Mouse (Mus musculus): ENCODE measurements around the gene Ttc9c. TPM values are rescaled to one million over a fixed set of nuclear protein-coding genes. Genes with fewer than 3 reads are reported as not detected.

Ttc9c gene
- polyA plus RNA-seq, 1 experiment, result 18.7 TPM

- Histone ChIP-seq H3K79me2 (ENCODE audit: control insufficient read depth, insufficient read depth) (peaks cover 11% of the 10 kb centered on the region), H3ac (ENCODE audit: control insufficient read depth, insufficient read length) (no peak within 1 kb of the TSS), H3K36me3 (ENCODE audit: control insufficient read depth, insufficient read depth) (peaks cover 9% of the 10 kb centered on the region), H3K27me3 (ENCODE audit: control insufficient read depth, insufficient read depth, insufficient read length) (no peaks in the 10 kb centered on the region), H3K4me3 (peak within 1 kb of the TSS; percentile 50), H3K4me2 (ENCODE audit: low read depth) (peak within 1 kb of the TSS; percentile 90)
- TF ChIP-seq MYOG (IDR thresholded peaks at IDR 0.05; ENCODE audit: control insufficient read depth in 1 of 3, insufficient read depth in 1 of 3, insufficient read length in 2 of 3, low read depth in 2 of 3) (no peak), E2F4 (IDR thresholded peaks at IDR 0.05; ENCODE audit: insufficient read depth) (peak; percentile 46), MAX (IDR thresholded peaks at IDR 0.05; ENCODE audit: low read depth) (no peak), POLR2AphosphoS2 (IDR thresholded peaks at IDR 0.05; ENCODE audit: insufficient read length, low read depth) (peak; percentile 37), REST (IDR thresholded peaks at IDR 0.05; ENCODE audit: insufficient read depth, insufficient read length) (no peak), MYOD1 (IDR thresholded peaks at IDR 0.05; ENCODE audit: control insufficient read depth in 1 of 3, insufficient read length in 2 of 3, low read depth in 2 of 3) (no peak), TCF3 (IDR thresholded peaks at IDR 0.05; ENCODE audit: insufficient read length, low read depth) (no peak), POLR2A (IDR thresholded peaks at IDR 0.05; ENCODE audit: insufficient read length, low read depth) (peak; percentile 54), SRF (IDR thresholded peaks at IDR 0.05; ENCODE audit: control insufficient read depth, insufficient read length, low read depth) (peak; percentile 72), CEBPB (IDR thresholded peaks at IDR 0.05; ENCODE audit: insufficient read depth, poor library complexity, severe bottlenecking) (no peak), USF1 (IDR thresholded peaks at IDR 0.05; ENCODE audit: low read depth) (no peak), TCF12 (IDR thresholded peaks at IDR 0.05; ENCODE audit: insufficient read depth, poor library complexity, severe bottlenecking) (no peak)
Measured at GRCm38 (mm10) chr19:8802130-8802821, 16.9 kb downstream of the Ttc9c start, which contains the start of gene Zbtb3. Gene Zbtb3 (plus strand): TSS chr19:8802555.

GRCm38 (mm10) chr19:8798947-8799315 is 20.2 kb downstream of the Ttc9c start:
- Histone ChIP-seq H3ac (ENCODE audit: control insufficient read depth, insufficient read length) (no peak overlapping the region), H3K36me3 (ENCODE audit: control insufficient read depth, insufficient read depth) (peaks cover 11% of the 10 kb centered on the region), H3K79me2 (ENCODE audit: control insufficient read depth, insufficient read depth) (peaks cover 23% of the 10 kb centered on the region), H3K4me2 (ENCODE audit: low read depth) (peak overlapping the region; percentile 80), H3K27me3 (ENCODE audit: control insufficient read depth, insufficient read depth, insufficient read length) (no peaks in the 10 kb centered on the region), H3K4me3 (peak overlapping the region; percentile 75)
- TF ChIP-seq TCF3 (IDR thresholded peaks at IDR 0.05; ENCODE audit: insufficient read length, low read depth) (no peak), E2F4 (IDR thresholded peaks at IDR 0.05; ENCODE audit: insufficient read depth) (no peak), USF1 (IDR thresholded peaks at IDR 0.05; ENCODE audit: low read depth) (no peak), MYOD1 (IDR thresholded peaks at IDR 0.05; ENCODE audit: control insufficient read depth in 1 of 3, insufficient read length in 2 of 3, low read depth in 2 of 3) (no peak), MYOG (IDR thresholded peaks at IDR 0.05; ENCODE audit: control insufficient read depth in 1 of 3, insufficient read depth in 1 of 3, insufficient read length in 2 of 3, low read depth in 2 of 3) (no peak), POLR2A (IDR thresholded peaks at IDR 0.05; ENCODE audit: insufficient read length, low read depth) (no peak), SRF (IDR thresholded peaks at IDR 0.05; ENCODE audit: control insufficient read depth, insufficient read length, low read depth) (no peak), CEBPB (IDR thresholded peaks at IDR 0.05; ENCODE audit: insufficient read depth, poor library complexity, severe bottlenecking) (no peak), TCF12 (IDR thresholded peaks at IDR 0.05; ENCODE audit: insufficient read depth, poor library complexity, severe bottlenecking) (no peak), REST (IDR thresholded peaks at IDR 0.05; ENCODE audit: insufficient read depth, insufficient read length) (no peak), POLR2AphosphoS2 (IDR thresholded peaks at IDR 0.05; ENCODE audit: insufficient read length, low read depth) (no peak), MAX (IDR thresholded peaks at IDR 0.05; ENCODE audit: low read depth) (no peak)

GRCm38 (mm10) chr19:8798264-8798946 is 20.7 kb downstream of the Ttc9c start, which contains the start of gene Polr2g:
Gene Polr2g (minus strand): TSS chr19:8798577.
- peaks cover 16% of the 10 kb centered on the region for H3K36me3 ChIP-seq (ENCODE audit: control insufficient read depth, insufficient read depth)
- H3K4me3 ChIP-seq, result peak within 1 kb of the TSS; percentile 75
- peaks cover 23% of the 10 kb centered on the region for H3K79me2 ChIP-seq (ENCODE audit: control insufficient read depth, insufficient read depth)
- peak within 1 kb of the TSS; percentile 23 for H3ac ChIP-seq (ENCODE audit: control insufficient read depth, insufficient read length)
- TF ChIP-seq USF1 (IDR thresholded peaks at IDR 0.05; ENCODE audit: low read depth) (peak; percentile 7), POLR2A (IDR thresholded peaks at IDR 0.05; ENCODE audit: insufficient read length, low read depth) (peak; percentile 74), TCF12 (IDR thresholded peaks at IDR 0.05; ENCODE audit: insufficient read depth, poor library complexity, severe bottlenecking) (no peak), SRF (IDR thresholded peaks at IDR 0.05; ENCODE audit: control insufficient read depth, insufficient read length, low read depth) (no peak), POLR2AphosphoS2 (IDR thresholded peaks at IDR 0.05; ENCODE audit: insufficient read length, low read depth) (peak; percentile 63), MYOG (IDR thresholded peaks at IDR 0.05; ENCODE audit: control insufficient read depth in 1 of 3, insufficient read depth in 1 of 3, insufficient read length in 2 of 3, low read depth in 2 of 3) (no peak), E2F4 (IDR thresholded peaks at IDR 0.05; ENCODE audit: insufficient read depth) (no peak)
- peak within 1 kb of the TSS; percentile 80 for H3K4me2 ChIP-seq (ENCODE audit: low read depth)
- no peaks in the 10 kb centered on the region for H3K27me3 ChIP-seq (ENCODE audit: control insufficient read depth, insufficient read depth, insufficient read length)

- H3K4me2 ChIP-seq (ENCODE audit: low read depth), result no peak overlapping the region
- H3K79me2 ChIP-seq (ENCODE audit: control insufficient read depth, insufficient read depth), result no peaks in the 10 kb centered on the region
- no peaks in the 10 kb centered on the region for H3K27me3 ChIP-seq (ENCODE audit: control insufficient read depth, insufficient read depth, insufficient read length)
- no peak overlapping the region for H3ac ChIP-seq (ENCODE audit: control insufficient read depth, insufficient read length)
- peaks cover 22% of the 10 kb centered on the region for H3K36me3 ChIP-seq (ENCODE audit: control insufficient read depth, insufficient read depth)
- TF ChIP-seq REST (IDR thresholded peaks at IDR 0.05; ENCODE audit: insufficient read depth, insufficient read length) (no peak), POLR2AphosphoS2 (IDR thresholded peaks at IDR 0.05; ENCODE audit: insufficient read length, low read depth) (no peak), CEBPB (IDR thresholded peaks at IDR 0.05; ENCODE audit: insufficient read depth, poor library complexity, severe bottlenecking) (no peak), SRF (IDR thresholded peaks at IDR 0.05; ENCODE audit: control insufficient read depth, insufficient read length, low read depth) (no peak), E2F4 (IDR thresholded peaks at IDR 0.05; ENCODE audit: insufficient read depth) (no peak), TCF3 (IDR thresholded peaks at IDR 0.05; ENCODE audit: insufficient read length, low read depth) (no peak), TCF12 (IDR thresholded peaks at IDR 0.05; ENCODE audit: insufficient read depth, poor library complexity, severe bottlenecking) (no peak)
- no peak overlapping the region for H3K4me3 ChIP-seq
Measured at GRCm38 (mm10) chr19:8790171-8790570, 29.0 kb downstream of the Ttc9c start.
